Mouse (Mus musculus): Measurements from ENCODE around the gene Pcgf2. TPM values are rescaled to one million over a fixed set of nuclear protein-coding genes. Genes with fewer than 3 reads are reported as not detected.

Pcgf2 gene
- total RNA-seq, 2 experiments from 2014 or later: 69.9 to 71.5 TPM

- DNase-seq (ENCODE audit: low spot score in 2 of 2): no peak
These were observed 4.4 kb downstream of the Pcgf2 start for GRCm38 (mm10) chr11:97695712-97696401.

GRCm38 (mm10) chr11:97694921-97695711 lies 5.2 kb downstream of the Pcgf2 start:
- DNase-seq (ENCODE audit: low spot score in 2 of 2): no peak

- DNase-seq (ENCODE audit: low spot score in 2 of 2): no peak
These were observed 5.9 kb downstream of the Pcgf2 start for GRCm38 (mm10) chr11:97694435-97694834.

- DNase-seq (ENCODE audit: low spot score in 2 of 2): no peak
These were observed 10.4 kb downstream of the Pcgf2 start for GRCm38 (mm10) chr11:97689861-97690260.

- no peak for DNase-seq (ENCODE audit: low spot score in 2 of 2)
These were observed 13.2 kb downstream of the Pcgf2 start for GRCm38 (mm10) chr11:97687061-97687460.

GRCm38 (mm10) chr11:97686322-97686908 lies 13.9 kb downstream of the Pcgf2 start:
- no peak for DNase-seq (ENCODE audit: low spot score in 2 of 2)

GRCm38 (mm10) chr11:97685613-97686321 lies 14.5 kb downstream of the Pcgf2 start, which contains the start of gene Cisd3:
Gene Cisd3 (plus strand): TSS chr11:97685826.
- DNase-seq (ENCODE audit: low spot score in 2 of 2): peak; percentile 89 to 92

GRCm38 (mm10) chr11:97684766-97685165 lies 15.5 kb downstream of the Pcgf2 start:
- no peak for DNase-seq (ENCODE audit: low spot score in 2 of 2)

GRCm38 (mm10) chr11:97684063-97684680 lies 16.1 kb downstream of the Pcgf2 start:
- DNase-seq (ENCODE audit: low spot score in 2 of 2): no peak

GRCm38 (mm10) chr11:97682504-97683055 lies 17.7 kb downstream of the Pcgf2 start:
- no peak for DNase-seq (ENCODE audit: low spot score in 2 of 2)

- no peak for DNase-seq (ENCODE audit: low spot score in 2 of 2)
These were observed 19.9 kb downstream of the Pcgf2 start for GRCm38 (mm10) chr11:97680430-97680829.

- no peak for DNase-seq (ENCODE audit: low spot score in 2 of 2)
These were observed 22.0 kb downstream of the Pcgf2 start for GRCm38 (mm10) chr11:97678301-97678700.

GRCm38 (mm10) chr11:97677842-97678241 lies 22.5 kb downstream of the Pcgf2 start:
- no peak for DNase-seq (ENCODE audit: low spot score in 2 of 2)

GRCm38 (mm10) chr11:97677381-97677780 lies 22.9 kb downstream of the Pcgf2 start:
- no peak for DNase-seq (ENCODE audit: low spot score in 2 of 2)

GRCm38 (mm10) chr11:97676050-97676754 lies 24.1 kb downstream of the Pcgf2 start:
- no peak for DNase-seq (ENCODE audit: low spot score in 2 of 2)

- no peak for DNase-seq (ENCODE audit: low spot score in 2 of 2)
These were observed 27.1 kb downstream of the Pcgf2 start for GRCm38 (mm10) chr11:97673148-97673547.

GRCm38 (mm10) chr11:97671177-97671527 lies 29.1 kb downstream of the Pcgf2 start:
- DNase-seq (ENCODE audit: low spot score in 2 of 2): no peak

GRCm38 (mm10) chr11:97670234-97671176 lies 29.8 kb downstream of the Pcgf2 start:
- no peak for DNase-seq (ENCODE audit: low spot score in 2 of 2)

- no peak for DNase-seq (ENCODE audit: low spot score in 2 of 2)
These were observed 30.5 kb downstream of the Pcgf2 start for GRCm38 (mm10) chr11:97669829-97670228.

All from adrenal gland, postnatal 4 days (tissue).